In the genomic region with DNA sequence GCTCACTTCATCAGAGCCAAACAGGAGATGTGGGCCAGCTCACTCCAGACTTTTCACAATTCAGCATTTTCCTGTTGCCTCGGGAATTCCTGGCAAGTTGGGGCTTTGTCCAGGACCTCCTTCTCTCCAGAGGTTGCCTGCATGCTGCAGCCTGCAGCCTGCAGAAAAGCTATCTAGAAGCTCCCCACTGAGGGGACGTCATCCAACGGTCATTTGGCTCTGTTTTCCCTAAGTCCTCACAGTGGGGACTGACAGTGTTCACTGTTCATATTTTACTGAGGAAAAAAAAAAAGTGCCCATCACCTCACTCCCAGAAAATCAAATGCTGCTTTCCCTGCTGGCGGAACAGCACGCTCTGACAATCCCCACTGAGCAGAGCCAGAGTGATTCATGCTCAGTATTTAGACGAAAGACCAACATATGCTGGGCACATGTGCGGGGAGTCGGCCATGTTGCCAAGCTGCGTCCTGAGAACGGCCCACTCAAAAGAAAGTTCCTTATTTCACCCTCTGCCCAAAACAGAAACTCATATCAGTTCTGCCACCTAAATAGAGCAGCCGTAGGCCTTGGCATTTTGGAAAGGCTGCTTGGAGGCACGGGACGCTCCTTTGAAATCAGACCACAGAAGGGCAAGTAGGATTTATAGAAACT, we compare ENCODE assay signal across 8 mouse cellular contexts.
DNase-seq lines count a peak whose midpoint lies in the region; ATAC-seq and TF ChIP-seq lines count a peak whose summit lies in the region.
"Had no signal": no experiment of that assay in that cellular context is flagged by ENCODE, and none has a peak within 500 bp of the region (broad histone marks: within the 10 kb centered on the region; RNA-seq: fewer than 3 reads in every experiment).

No protein-coding gene starts in this region.

- H3K9me3 ChIP-seq in limb, embryonic 12.5 days = no peaks in the 10 kb centered on the region

- H3K27me3 ChIP-seq in limb, embryonic 12.5 days = no peaks in the 10 kb centered on the region

- no peak for TF ChIP-seq CTCF in embryonic fibroblast, embryonic 13.5 days (IDR thresholded peaks at IDR 0.05; ENCODE audit: borderline replicate concordance, insufficient read depth, low read length)

- no peaks in the 10 kb centered on the region for H3K36me3 ChIP-seq in limb, embryonic 12.5 days

- 0 out of 2 replicates have a peak overlapping the region, but pooled peaks have one; percentile 8 for H3K9ac ChIP-seq in limb, embryonic 12.5 days (replicated peaks)

- 36% methylated on average over 13 of the region's 13 CpGs for WGBS in limb, embryonic 12.5 days

- H3K4me1 ChIP-seq in embryonic fibroblast, embryonic 13.5 days (ENCODE audit: control insufficient read depth, insufficient read depth, low read length) = peaks cover 15% of the 10 kb centered on the region
- peaks cover 59% of the 10 kb centered on the region for H3K4me1 ChIP-seq in limb, embryonic 12.5 days (replicated peaks)

- no peak overlapping the region for H3K4me3 ChIP-seq in embryonic fibroblast, embryonic 13.5 days (ENCODE audit: insufficient read depth, low read length)
- H3K4me3 ChIP-seq in limb, embryonic 12.5 days (replicated peaks) = no peak overlapping the region

- peak overlapping the region; percentile 44; the same call in 1 of the 2 replicates for H3K27ac ChIP-seq in embryonic fibroblast, embryonic 13.5 days (ENCODE audit: insufficient read depth, low read length)
- peak overlapping the region; percentile 91 for H3K27ac ChIP-seq in limb, embryonic 12.5 days
- H3K27ac ChIP-seq: macrophage had no signal

- peak; percentile 38 for DNase-seq in 3T3-L1 (ENCODE audit: low read depth, low spot score)
- peak; percentile 55 for DNase-seq in NIH3T3 (ENCODE audit: low read depth)
- peak; percentile 9 to 22 for DNase-seq in heart, postnatal 36 days
- no peak for DNase-seq in ovary, postnatal 36 days (ENCODE audit: low spot score)

- no peak overlapping the region for H3K4me2 ChIP-seq in limb, embryonic 12.5 days

- TF ChIP-seq POLR2A in embryonic fibroblast, embryonic 13.5 days (IDR thresholded peaks at IDR 0.05; ENCODE audit: low read depth, low read length) = no peak

- intact Hi-C loops in heart, postnatal 36 days (cut with DNase I) = no loop called here

- ATAC-seq in limb, embryonic 12.5 days (ENCODE audit: insufficient number of reproducible peaks, insufficient read depth, low FRiP score, low TSS enrichment, low read depth) = no peak
- no peak for ATAC-seq in erythroblast, adult 5-6 weeks (replicated peaks; ENCODE audit: low FRiP score, poor library complexity, severe bottlenecking)
